Mouse (Mus musculus): ENCODE measurements at regions not wholly inside any gene's neighbourhood (a gene's known extent, or its start where the extent isn't known, plus 50 kb on each side); places are given as distances from the start of the nearest gene placed in this dataset.

- DNase-seq (ENCODE audit: low spot score in 2 of 2), result no peak
Measured at GRCm38 (mm10) chr6:148541981-148542380, 97.8 kb upstream of the Tmtc1 start.

GRCm38 (mm10) chr6:148539207-148539960 lies 95.2 kb upstream of the Tmtc1 start:
- no peak for DNase-seq (ENCODE audit: low spot score in 2 of 2)

GRCm38 (mm10) chr6:148534364-148534763 lies 90.2 kb upstream of the Tmtc1 start:
- DNase-seq (ENCODE audit: low spot score in 2 of 2), result no peak

- no peak for DNase-seq (ENCODE audit: low spot score in 2 of 2)
Measured at GRCm38 (mm10) chr6:148531068-148531467, 86.9 kb upstream of the Tmtc1 start.

GRCm38 (mm10) chr6:148528611-148529010 lies 84.4 kb upstream of the Tmtc1 start:
- no peak for DNase-seq (ENCODE audit: low spot score in 2 of 2)

GRCm38 (mm10) chr6:148522893-148523292 lies 78.7 kb upstream of the Tmtc1 start:
- DNase-seq (ENCODE audit: low spot score in 2 of 2), result no peak

GRCm38 (mm10) chr6:148517536-148518245 lies 73.5 kb upstream of the Tmtc1 start:
- DNase-seq (ENCODE audit: low spot score in 2 of 2), result no peak

- no peak for DNase-seq (ENCODE audit: low spot score in 2 of 2)
Measured at GRCm38 (mm10) chr6:148516654-148517053, 72.5 kb upstream of the Tmtc1 start.

- no peak for DNase-seq (ENCODE audit: low spot score in 2 of 2)
Measured at GRCm38 (mm10) chr6:148515105-148515504, 70.9 kb upstream of the Tmtc1 start.

- DNase-seq (ENCODE audit: low spot score in 2 of 2), result no peak
Measured at GRCm38 (mm10) chr6:148514645-148515044, 70.5 kb upstream of the Tmtc1 start.

- no peak for DNase-seq (ENCODE audit: low spot score in 2 of 2)
Measured at GRCm38 (mm10) chr6:148514124-148514523, 69.9 kb upstream of the Tmtc1 start.

- DNase-seq (ENCODE audit: low spot score in 2 of 2), result no peak
Measured at GRCm38 (mm10) chr6:148513134-148513533, 68.9 kb upstream of the Tmtc1 start.

GRCm38 (mm10) chr6:148505325-148505724 lies 61.1 kb upstream of the Tmtc1 start:
- DNase-seq (ENCODE audit: low spot score in 2 of 2), result no peak

GRCm38 (mm10) chr6:148500251-148501179 lies 56.3 kb upstream of the Tmtc1 start:
- DNase-seq (ENCODE audit: low spot score in 2 of 2), result no peak

Data from frontal cortex, postnatal 10 days (tissue).